In the genomic region with DNA sequence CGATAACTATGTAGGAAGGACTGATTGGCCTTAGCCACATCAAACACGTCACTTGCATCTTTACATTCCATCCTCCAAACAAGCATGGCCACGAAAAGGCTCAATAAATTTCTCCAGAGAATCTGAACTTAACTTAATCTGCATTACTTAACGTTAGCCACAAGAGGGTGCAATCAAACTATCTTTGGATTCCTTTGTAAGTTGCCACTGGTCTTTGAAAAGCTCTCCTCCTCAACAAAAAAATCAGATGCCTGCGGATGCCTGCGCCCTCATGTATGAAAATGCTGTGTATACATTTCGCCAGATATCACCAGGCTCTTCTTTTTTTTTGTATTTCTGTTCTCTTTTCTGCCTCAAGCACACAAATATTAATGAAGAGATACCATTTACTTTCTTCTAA, we compare ENCODE assay signal across 8 mouse cellular contexts. TPM values are rescaled to one million over a fixed set of nuclear protein-coding genes. Genes with fewer than 3 reads are reported as not detected.
DNase-seq lines count a peak whose midpoint lies in the region; TF ChIP-seq lines count a peak whose summit lies in the region.

No protein-coding gene starts in this region.

- intact Hi-C loops in left cerebral cortex, adult 2 months (cut with DNase I), result loop anchor here (1.0 to 10.0 kb wide), 4 partner anchors 163 to 639 kb away; no protein-coding TSS in a partner anchor
- intact Hi-C loops in left cerebral cortex, postnatal 4 days (cut with DNase I), result loop anchor here (10.0 kb wide), 1 partner anchor 425 kb away; no protein-coding TSS in a partner anchor

- H3K27ac ChIP-seq in left cerebral cortex, adult 2 months, result no peak overlapping the region

- TF ChIP-seq CTCF in left cerebral cortex, adult 2 months (IDR thresholded peaks at IDR 0.05), result peak; percentile 71

- no peak overlapping the region for H3K4me3 ChIP-seq in left cerebral cortex, adult 2 months

- no peak for DNase-seq in left cerebral cortex, adult 2 months (ENCODE audit: extremely low spot score in 1 of 2, low spot score in 2 of 2)
- DNase-seq in left cerebral cortex, postnatal 4 days, result no peak
- DNase-seq in CD8-positive naive resting alpha-beta T cell, adult 2 months (ENCODE audit: low read depth in 2 of 2, low spot score in 2 of 2), result peak; percentile 3 to 47
- DNase-seq in WW6 (ENCODE audit: low read depth, low spot score), result peak; percentile 28
- DNase-seq in fibroblast of lung, adult 2 months (ENCODE audit: low read depth), result peak; percentile 18
- peak; percentile 2 for DNase-seq in retina, adult 2 months (ENCODE audit: low read depth, low spot score)
- DNase-seq in ovary, postnatal 36 days (ENCODE audit: low spot score), result no peak
- no peak for DNase-seq in left cerebral cortex, adult 18-20 months (ENCODE audit: low spot score in 2 of 2)

RNA-seq across cellular contexts. Expression of a gene that starts 23.3 kb away (rescaled TPM):
- total RNA-seq in left cerebral cortex, adult 2 months (2021), result 10 to 100 TPM; 15.0 to 16.0 TPM
- 1 to 10 TPM; 1.5 to 1.7 TPM for total RNA-seq in left cerebral cortex, postnatal 4 days (2021)
- total RNA-seq in left cerebral cortex, adult 18-20 months (2021), result 10 to 100 TPM; 19.5 to 24.0 TPM

RNA-seq across cellular contexts. Expression of a gene that starts 31.7 kb away (rescaled TPM):
- total RNA-seq in left cerebral cortex, adult 2 months (2021), result not detected
- total RNA-seq in left cerebral cortex, postnatal 4 days (2021), result not detected
- not detected for total RNA-seq in left cerebral cortex, adult 18-20 months (2021)

Comparison
In these comparisons a context has a peak if more than half of its experiments do, and no peak if none do; other contexts are left out.
1. RNA of a gene that starts 23.3 kb away (total RNA-seq): 19.5 to 24.0 TPM in left cerebral cortex, adult 18-20 months and 15.0 to 16.0 TPM in left cerebral cortex, adult 2 months; 1.5 to 1.7 TPM in left cerebral cortex, postnatal 4 days; every median in the first group is over 4 times any median in the second.
2. DNase-seq: peak in CD8-positive naive resting alpha-beta T cell, adult 2 months (2 of 2), WW6 (single experiment), fibroblast of lung, adult 2 months (single experiment) and retina, adult 2 months (single experiment); none in left cerebral cortex, adult 2 months (0 of 2), left cerebral cortex, postnatal 4 days (single experiment), ovary, postnatal 36 days (single experiment) and left cerebral cortex, adult 18-20 months (0 of 2).